In genomic region chr5:137306439-137307005, GRCm38 (mm10) we compare ENCODE assay signal across 8 mouse cellular contexts. TPM values are rescaled to one million over a fixed set of nuclear protein-coding genes. Genes with fewer than 3 reads are reported as not detected.
DNase-seq lines count a peak whose midpoint lies in the region; ATAC-seq and TF ChIP-seq lines count a peak whose summit lies in the region.

No protein-coding gene starts in this region.

- WGBS in heart, embryonic 14.5 days = 15% methylated on average over 12 of the region's 12 CpGs
- 18% methylated on average over 12 of the region's 12 CpGs for WGBS in hindbrain, embryonic 12.5 days
- WGBS in midbrain, embryonic 12.5 days = 17% methylated on average over 12 of the region's 12 CpGs

- no peak for TF ChIP-seq CTCF in ES-Bruce4 (IDR thresholded peaks at IDR 0.05; ENCODE audit: low read depth, low read length)

- H3K4me3 ChIP-seq in heart, embryonic 14.5 days (ENCODE audit: control insufficient read depth in 1 of 2, insufficient read depth in 1 of 2, low read depth in 1 of 2, low read length in 2 of 2) = peak overlapping the region; percentile 91 to 97
- H3K4me3 ChIP-seq in ES-Bruce4 (ENCODE audit: low read depth, low read length) = peak overlapping the region; percentile 96
- peak overlapping the region; percentile 90 for H3K4me3 ChIP-seq in hindbrain, embryonic 12.5 days
- peak overlapping the region; percentile 94 for H3K4me3 ChIP-seq in midbrain, embryonic 12.5 days

- DNase-seq in heart, postnatal 25 days (ENCODE audit: low spot score) = no peak
- no peak for DNase-seq in adrenal gland, postnatal 4 days (ENCODE audit: low spot score in 2 of 2)
- DNase-seq in urinary bladder, postnatal 25 days (ENCODE audit: low spot score) = no peak
- DNase-seq in right cerebral cortex, adult 2 months (ENCODE audit: low spot score in 2 of 2) = no peak

- peaks cover 4 to 40% of the 10 kb centered on the region in 2 experiments for H3K4me1 ChIP-seq in heart, embryonic 14.5 days (ENCODE audit: control insufficient read depth in 2 of 2, insufficient read depth in 2 of 2, low read length in 2 of 2)
- peaks cover 5% of the 10 kb centered on the region for H3K4me1 ChIP-seq in ES-Bruce4 (ENCODE audit: control insufficient read depth, insufficient read depth, low read length)
- H3K4me1 ChIP-seq in hindbrain, embryonic 12.5 days = peaks cover 27% of the 10 kb centered on the region
- peaks cover 28% of the 10 kb centered on the region for H3K4me1 ChIP-seq in midbrain, embryonic 12.5 days

- TF ChIP-seq POLR2A in ES-Bruce4 (IDR thresholded peaks at IDR 0.05; ENCODE audit: insufficient read depth, low read length) = no peak

- peak overlapping the region; percentile 98 for H3K9ac ChIP-seq in heart, embryonic 14.5 days (ENCODE audit: low read length)
- H3K9ac ChIP-seq in ES-Bruce4 (ENCODE audit: low read depth, poor library complexity, severe bottlenecking) = peak overlapping the region; percentile 96
- peak overlapping the region; percentile 97 for H3K9ac ChIP-seq in hindbrain, embryonic 12.5 days
- peak overlapping the region; percentile 94 for H3K9ac ChIP-seq in midbrain, embryonic 12.5 days (replicated peaks)

- no peaks in the 10 kb centered on the region for H3K27me3 ChIP-seq in heart, embryonic 14.5 days (ENCODE audit: control insufficient read depth, insufficient read depth, low read length)
- H3K27me3 ChIP-seq in ES-Bruce4 (ENCODE audit: control insufficient read depth, insufficient read depth, low read length, poor library complexity, severe bottlenecking) = no peaks in the 10 kb centered on the region
- H3K27me3 ChIP-seq in hindbrain, embryonic 12.5 days = no peaks in the 10 kb centered on the region
- no peaks in the 10 kb centered on the region for H3K27me3 ChIP-seq in midbrain, embryonic 12.5 days

- H3K27ac ChIP-seq in heart, embryonic 14.5 days (replicated peaks in 1 of 2; ENCODE audit: control insufficient read depth in 1 of 2, insufficient read depth in 1 of 2, low read depth in 2 of 2, low read length in 2 of 2) = peak overlapping the region; percentile 87 to 95
- peak overlapping the region; percentile 76 for H3K27ac ChIP-seq in ES-Bruce4 (ENCODE audit: insufficient read depth, low read length)
- H3K27ac ChIP-seq in hindbrain, embryonic 12.5 days = peak overlapping the region; percentile 97
- peak overlapping the region; percentile 96 for H3K27ac ChIP-seq in midbrain, embryonic 12.5 days (replicated peaks)

- ATAC-seq in heart, embryonic 14.5 days (ENCODE audit: insufficient number of reproducible peaks, insufficient read depth, low FRiP score, low read depth) = no peak
- ATAC-seq in hindbrain, embryonic 12.5 days (ENCODE audit: low FRiP score) = no peak
- ATAC-seq in midbrain, embryonic 12.5 days (ENCODE audit: low FRiP score, low read depth) = no peak

- H3K4me2 ChIP-seq in heart, embryonic 14.5 days (ENCODE audit: low read length) = peak overlapping the region; percentile 77
- peak overlapping the region; percentile 72 for H3K4me2 ChIP-seq in hindbrain, embryonic 12.5 days (replicated peaks)
- peak overlapping the region; percentile 67 for H3K4me2 ChIP-seq in midbrain, embryonic 12.5 days (replicated peaks)

- intact Hi-C loops in heart, postnatal 25 days (cut with DNase I) = no loop called here

- H3K9me3 ChIP-seq in heart, embryonic 14.5 days (ENCODE audit: control insufficient read depth, low read length) = no peaks in the 10 kb centered on the region
- no peaks in the 10 kb centered on the region for H3K9me3 ChIP-seq in ES-Bruce4 (replicated peaks; ENCODE audit: control insufficient read depth, insufficient read depth, low read length, poor library complexity, severe bottlenecking)
- no peaks in the 10 kb centered on the region for H3K9me3 ChIP-seq in hindbrain, embryonic 12.5 days (replicated peaks)
- no peaks in the 10 kb centered on the region for H3K9me3 ChIP-seq in midbrain, embryonic 12.5 days

- H3K36me3 ChIP-seq in heart, embryonic 14.5 days (ENCODE audit: control insufficient read depth, insufficient read depth, low read length) = peaks cover 71% of the 10 kb centered on the region
- H3K36me3 ChIP-seq in ES-Bruce4 (ENCODE audit: control insufficient read depth, insufficient read depth, low read length, poor library complexity, severe bottlenecking) = peaks cover 60% of the 10 kb centered on the region
- peaks cover 54% of the 10 kb centered on the region for H3K36me3 ChIP-seq in hindbrain, embryonic 12.5 days
- peaks cover 60% of the 10 kb centered on the region for H3K36me3 ChIP-seq in midbrain, embryonic 12.5 days

- no peak for TF ChIP-seq EP300 in ES-Bruce4 (IDR thresholded peaks at IDR 0.05; ENCODE audit: insufficient read depth, low read depth, low read length)

RNA-seq across cellular contexts. Expression of gene Srrt, which starts 1.0 kb away (rescaled TPM):
- 58.6 and 69.9 TPM in 2 replicates for polyA plus RNA-seq in heart, embryonic 14.5 days (2014; fragmentation: Nextera tagmentation; extraction: Ambion mirVana)
- total RNA-seq in heart, postnatal 25 days (2021) = 10 to 100 TPM; 67.1 to 67.7 TPM
- polyA plus RNA-seq in ES-Bruce4 (2011; ENCODE audit: insufficient read depth, insufficient read length, low read depth, missing spikeins) = 121 and 139 TPM in 2 replicates
- polyA plus RNA-seq in hindbrain, embryonic 12.5 days (2016; fragmentation: Nextera tagmentation; extraction: Ambion mirVana) = 151 and 152 TPM in 2 replicates
- 178 and 180 TPM in 2 replicates for polyA plus RNA-seq in midbrain, embryonic 12.5 days (2016; fragmentation: Nextera tagmentation; extraction: Ambion mirVana)
- total RNA-seq in adrenal gland, postnatal 4 days (2021) = 100 to 1,000 TPM; 236 to 269 TPM

RNA-seq across cellular contexts. Expression of gene Trip6, which starts 7.7 kb away (rescaled TPM):
- 32.3 and 38.9 TPM in 2 replicates for polyA plus RNA-seq in heart, embryonic 14.5 days (2014; fragmentation: Nextera tagmentation; extraction: Ambion mirVana)
- total RNA-seq in heart, postnatal 25 days (2021) = 10 to 100 TPM; 10.8 to 13.3 TPM
- 22.2 and 23.2 TPM in 2 replicates for polyA plus RNA-seq in ES-Bruce4 (2011; ENCODE audit: insufficient read depth, insufficient read length, low read depth, missing spikeins)
- 40.0 and 40.7 TPM in 2 replicates for polyA plus RNA-seq in hindbrain, embryonic 12.5 days (2016; fragmentation: Nextera tagmentation; extraction: Ambion mirVana)
- polyA plus RNA-seq in midbrain, embryonic 12.5 days (2016; fragmentation: Nextera tagmentation; extraction: Ambion mirVana) = 34.9 and 43.3 TPM in 2 replicates
- total RNA-seq in adrenal gland, postnatal 4 days (2021) = 10 to 100 TPM; 60.0 to 61.2 TPM

RNA-seq across cellular contexts. Expression of gene Ufsp1, which starts 12.1 kb away (rescaled TPM):
- polyA plus RNA-seq in heart, embryonic 14.5 days (2014; fragmentation: Nextera tagmentation; extraction: Ambion mirVana) = 7.1 and 7.4 TPM in 2 replicates
- 1 to 10 TPM; 8.3 to 8.7 TPM for total RNA-seq in heart, postnatal 25 days (2021)
- polyA plus RNA-seq in ES-Bruce4 (2011; ENCODE audit: insufficient read depth, insufficient read length, low read depth, missing spikeins) = 6.4 and 8.7 TPM in 2 replicates
- polyA plus RNA-seq in hindbrain, embryonic 12.5 days (2016; fragmentation: Nextera tagmentation; extraction: Ambion mirVana) = 8.1 and 10.3 TPM in 2 replicates
- polyA plus RNA-seq in midbrain, embryonic 12.5 days (2016; fragmentation: Nextera tagmentation; extraction: Ambion mirVana) = 7.9 and 8.0 TPM in 2 replicates
- 10 to 100 TPM; 10.6 to 11.0 TPM for total RNA-seq in adrenal gland, postnatal 4 days (2021)

RNA-seq across cellular contexts. Expression of gene Ache, which starts 19.2 kb away (rescaled TPM):
- polyA plus RNA-seq in heart, embryonic 14.5 days (2014; fragmentation: Nextera tagmentation; extraction: Ambion mirVana) = 11.2 and 12.5 TPM in 2 replicates
- 1 to 10 TPM; 1.4 to 2.2 TPM for total RNA-seq in heart, postnatal 25 days (2021)
- 0.31 TPM in 1 of 2 replicates, not detected in the other for polyA plus RNA-seq in ES-Bruce4 (2011; ENCODE audit: insufficient read depth, insufficient read length, low read depth, missing spikeins)
- 12.6 and 13.1 TPM in 2 replicates for polyA plus RNA-seq in hindbrain, embryonic 12.5 days (2016; fragmentation: Nextera tagmentation; extraction: Ambion mirVana)
- polyA plus RNA-seq in midbrain, embryonic 12.5 days (2016; fragmentation: Nextera tagmentation; extraction: Ambion mirVana) = 5.0 and 5.3 TPM in 2 replicates
- total RNA-seq in adrenal gland, postnatal 4 days (2021) = 10 to 100 TPM; 12.5 to 20.2 TPM

RNA-seq across cellular contexts. Expression of gene Slc12a9, which starts 26.9 kb away (rescaled TPM):
- polyA plus RNA-seq in heart, embryonic 14.5 days (2014; fragmentation: Nextera tagmentation; extraction: Ambion mirVana) = 5.3 and 5.7 TPM in 2 replicates
- 1 to 10 TPM; 2.7 to 3.0 TPM for total RNA-seq in heart, postnatal 25 days (2021)
- polyA plus RNA-seq in ES-Bruce4 (2011; ENCODE audit: insufficient read depth, insufficient read length, low read depth, missing spikeins) = 7.9 and 8.8 TPM in 2 replicates
- polyA plus RNA-seq in hindbrain, embryonic 12.5 days (2016; fragmentation: Nextera tagmentation; extraction: Ambion mirVana) = 21.9 and 23.6 TPM in 2 replicates
- polyA plus RNA-seq in midbrain, embryonic 12.5 days (2016; fragmentation: Nextera tagmentation; extraction: Ambion mirVana) = 22.7 and 22.9 TPM in 2 replicates
- 10 to 100 TPM; 16.3 to 19.4 TPM for total RNA-seq in adrenal gland, postnatal 4 days (2021)
